Mouse (Mus musculus) brain, embryonic 14.5 days (tissue): ENCODE data around the gene Vash2.

Experiments used
- CTCF ChIP-seq: fragments of 200-500 bp; IDR thresholded peaks from 2 replicates; pipeline ENCODE4 v1.5.1; 2012; ENCODE audit warnings: inconsistent platforms, mild to moderate bottlenecking, moderate library complexity, borderline replicate concordance; ENCODE audit not compliant: insufficient read depth, insufficient read length; ENCODE audit errors: extremely low read depth
- POLR2A ChIP-seq: fragments of 200-500 bp; IDR thresholded peaks from 2 replicates; pipeline ENCODE4 v1.6.1; 2012; ENCODE audit warnings: mild to moderate bottlenecking, inconsistent platforms, borderline replicate concordance; ENCODE audit not compliant: poor library complexity, insufficient read depth, insufficient read length, severe bottlenecking; ENCODE audit errors: extremely low read depth

GRCm38 (mm10) chr1:190953009-190953408, 26.1 kb downstream of the Vash2 start:
- TF ChIP-seq POLR2A, result no peak
- no peak for TF ChIP-seq CTCF
